Mouse (Mus musculus): ENCODE data around the gene Disc1. TPM values are rescaled to one million over a fixed set of nuclear protein-coding genes. Genes with fewer than 3 reads are reported as not detected.

The Disc1 gene
- total and polyA plus RNA-seq, 3 experiments = not detected

DNA sequence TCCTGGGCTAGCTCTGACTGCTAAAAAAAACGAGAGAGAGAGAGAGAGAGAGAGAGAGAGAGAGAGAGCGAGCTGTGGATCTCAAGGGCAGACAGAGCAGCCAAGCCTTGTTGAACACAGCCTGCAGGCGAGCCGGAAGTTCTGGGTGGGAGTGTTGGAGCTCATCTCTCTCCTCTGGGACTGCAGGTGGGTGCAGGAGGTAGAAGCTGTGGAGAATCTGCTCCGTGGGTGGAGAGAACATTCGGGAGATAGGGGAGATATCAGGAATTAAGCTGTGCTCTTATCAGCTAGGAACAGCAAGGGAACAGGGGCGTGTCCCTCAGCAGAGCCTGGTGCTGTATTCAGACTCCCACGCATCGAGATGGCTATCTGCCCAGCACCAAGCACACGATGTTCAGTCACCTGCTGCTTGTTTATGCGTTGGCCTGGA, 79.7 kb downstream of the Disc1 start:
- no peaks in the 10 kb centered on the region for H3K36me3 ChIP-seq (replicated peaks in 1 of 2; ENCODE audit: control insufficient read depth in 1 of 2, insufficient read depth in 1 of 2, low read length in 1 of 2)
- H3K27me3 ChIP-seq (replicated peaks) = peaks cover 67% of the 10 kb centered on the region
- H3K27ac ChIP-seq (ENCODE audit: insufficient read depth, low read depth) = no peak overlapping the region
- no peak for DNase-seq (ENCODE audit: extremely low read depth)
- no peak overlapping the region for H3K4me2 ChIP-seq (ENCODE audit: insufficient read depth, low read depth, poor library complexity, severe bottlenecking)
- no peaks in the 10 kb centered on the region for H3K79me2 ChIP-seq (replicated peaks; ENCODE audit: control insufficient read depth, extremely low read depth, insufficient read depth, poor library complexity, severe bottlenecking)
- H3K4me3 ChIP-seq (replicated peaks in 1 of 3; ENCODE audit: low read depth in 2 of 3, low read length in 2 of 3, poor library complexity in 1 of 3) = no peak overlapping the region
- in situ Hi-C loops (cut with MboI; ENCODE audit: low pct_ligation_motif_present, low pct_unique_long_range_greater_than_20kb, low sequenced_read_pairs) = no loop called here
- TF ChIP-seq E2F4 (IDR thresholded peaks at IDR 0.05; ENCODE audit: insufficient replicate concordance, low read depth, low read length) (no peak), JUN (IDR thresholded peaks at IDR 0.05; ENCODE audit: insufficient read depth, low read depth, low read length) (no peak), TBP (conservative IDR thresholded peaks at IDR 0.05; ENCODE audit: low read depth, low read length) (no peak), TCF12 (IDR thresholded peaks at IDR 0.05; ENCODE audit: low read depth, low read length) (no peak), HCFC1 (IDR thresholded peaks at IDR 0.05; ENCODE audit: low read depth, low read length) (no peak), ETS1 (conservative IDR thresholded peaks at IDR 0.05; ENCODE audit: low read depth, low read length) (no peak), UBTF (IDR thresholded peaks at IDR 0.05; ENCODE audit: low read depth, low read length) (no peak)
- H3K9ac ChIP-seq (ENCODE audit: insufficient read depth, low read depth) = no peak overlapping the region
- no peaks in the 10 kb centered on the region for H3K9me3 ChIP-seq (replicated peaks; ENCODE audit: low read length)
- dilution Hi-C loops (cut with MboI; ENCODE audit: extremely low pct_ligation_motif_present, extremely low pct_unique_long_range_greater_than_20kb, low sequenced_read_pairs) = no loop called here
- H3K4me1 ChIP-seq (ENCODE audit: control insufficient read depth in 1 of 2, insufficient read depth in 2 of 2) = no peaks in the 10 kb centered on the region

DNA sequence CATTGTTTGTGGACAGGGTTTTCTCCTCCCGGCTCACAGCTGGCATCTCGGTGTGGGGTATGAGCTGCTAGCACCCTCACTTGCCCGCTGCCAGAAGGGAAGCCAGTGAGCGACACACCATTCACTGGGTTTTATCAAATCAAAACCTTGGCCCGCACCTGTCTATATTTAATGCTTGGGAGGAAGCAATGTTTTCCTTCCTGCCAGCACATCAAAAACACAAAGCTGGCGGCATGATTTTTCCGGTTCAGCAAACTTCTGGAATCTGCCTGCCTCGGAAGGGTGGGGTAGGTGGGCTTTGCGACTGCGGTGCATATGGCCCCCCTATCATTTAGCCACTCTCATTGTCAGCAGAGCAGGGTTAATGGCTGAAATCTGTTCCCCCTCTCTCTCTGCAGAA, 80.9 kb downstream of the Disc1 start:
- Histone ChIP-seq H3K4me3 (replicated peaks in 1 of 3; ENCODE audit: low read depth in 2 of 3, low read length in 2 of 3, poor library complexity in 1 of 3) (no peak overlapping the region), H3K4me1 (ENCODE audit: control insufficient read depth in 1 of 2, insufficient read depth in 2 of 2) (no peaks in the 10 kb centered on the region), H3K79me2 (replicated peaks; ENCODE audit: control insufficient read depth, extremely low read depth, insufficient read depth, poor library complexity, severe bottlenecking) (no peaks in the 10 kb centered on the region), H3K27me3 (replicated peaks) (peaks cover 75% of the 10 kb centered on the region), H3K27ac (ENCODE audit: insufficient read depth, low read depth) (no peak overlapping the region), H3K9me3 (replicated peaks; ENCODE audit: low read length) (no peaks in the 10 kb centered on the region), H3K4me2 (ENCODE audit: insufficient read depth, low read depth, poor library complexity, severe bottlenecking) (no peak overlapping the region), H3K9ac (ENCODE audit: insufficient read depth, low read depth) (no peak overlapping the region), H3K36me3 (replicated peaks in 1 of 2; ENCODE audit: control insufficient read depth in 1 of 2, insufficient read depth in 1 of 2, low read length in 1 of 2) (no peaks in the 10 kb centered on the region)
- in situ Hi-C loops (cut with MboI; ENCODE audit: low pct_ligation_motif_present, low pct_unique_long_range_greater_than_20kb, low sequenced_read_pairs) = no loop called here
- TF ChIP-seq ZMIZ1 (IDR thresholded peaks at IDR 0.05; ENCODE audit: low read depth, low read length) (no peak), POLR2A (IDR thresholded peaks at IDR 0.05; ENCODE audit: low read depth, low read length) (no peak), ELF1 (IDR thresholded peaks at IDR 0.05; ENCODE audit: low read depth, low read length) (no peak), PAX5 (IDR thresholded peaks at IDR 0.05; ENCODE audit: low read length) (no peak), ZKSCAN1 (IDR thresholded peaks at IDR 0.05; ENCODE audit: borderline replicate concordance, low read depth, low read length) (no peak), ZNF384 (IDR thresholded peaks at IDR 0.05; ENCODE audit: low read depth, low read length) (no peak), CHD2 (IDR thresholded peaks at IDR 0.05; ENCODE audit: low read length) (no peak), MXI1 (IDR thresholded peaks at IDR 0.05; ENCODE audit: low read depth, low read length) (no peak), UBTF (IDR thresholded peaks at IDR 0.05; ENCODE audit: low read depth, low read length) (no peak), CTCF (conservative IDR thresholded peaks at IDR 0.05 in 1 of 2, IDR thresholded peaks at IDR 0.05 in 1 of 2; ENCODE audit: low read depth in 2 of 2, low read length in 2 of 2) (no peak), ZC3H11A (IDR thresholded peaks at IDR 0.05; ENCODE audit: low read depth, low read length) (no peak), POLR2AphosphoS2 (IDR thresholded peaks at IDR 0.05; ENCODE audit: low read depth, low read length) (no peak)
- DNase-seq (ENCODE audit: extremely low read depth) = no peak
- dilution Hi-C loops (cut with MboI; ENCODE audit: extremely low pct_ligation_motif_present, extremely low pct_unique_long_range_greater_than_20kb, low sequenced_read_pairs) = no loop called here
